Mouse (Mus musculus) liver, adult 2 months (tissue): ENCODE data around the gene Focad.

Experiments used
- CTCF ChIP-seq: fragments of 200-500 bp; IDR thresholded peaks from 2 replicates; pipeline ENCODE4 v1.5.1; 2011; ENCODE audit warnings: low read depth, low read length, control low read depth
- POLR2A ChIP-seq: fragments of 200-500 bp; IDR thresholded peaks from 2 replicates; pipeline ENCODE4 v1.6.1; 2011; ENCODE audit warnings: low read length, control low read depth; ENCODE audit not compliant: insufficient read depth; ENCODE audit errors: extremely low read depth

DNA sequence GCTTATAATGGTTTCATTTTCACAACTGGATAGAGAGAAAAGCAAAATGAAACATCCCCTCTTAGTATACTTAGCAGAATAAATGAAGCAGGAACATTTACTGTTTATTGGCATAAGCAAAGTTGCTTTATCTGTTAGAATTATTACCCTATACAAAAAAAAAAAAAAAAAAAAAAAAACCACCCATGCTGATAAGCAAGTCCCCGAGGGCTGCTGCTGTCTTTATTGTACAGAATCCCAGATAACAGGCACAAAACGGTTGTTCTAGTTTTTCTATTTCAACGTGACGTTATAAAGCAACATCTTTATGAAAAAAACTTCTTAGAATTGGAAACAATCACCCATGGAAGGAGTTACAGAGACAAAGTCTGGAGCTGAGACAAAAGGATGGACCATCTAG is 12.0 kb upstream of the Focad start:
- no peak for TF ChIP-seq CTCF
- TF ChIP-seq POLR2A: no peak
